Mouse (Mus musculus): ENCODE measurements around the gene Zbtb8b. TPM values are rescaled to one million over a fixed set of nuclear protein-coding genes. Genes with fewer than 3 reads are reported as not detected.

The Zbtb8b gene
- polyA plus RNA-seq, 1 experiment: not detected

- peak within 1 kb of the TSS; percentile 75 for H3K4me3 ChIP-seq (ENCODE audit: low read depth, low read length)
- H3K4me1 ChIP-seq (ENCODE audit: control insufficient read depth, insufficient read depth, insufficient read length, low read length): peaks cover 15% of the 10 kb centered on the region; the same call in 1 of the 2 replicates
- WGBS: 2% methylated on average over 65 of the region's 65 CpGs
- no peaks in the 10 kb centered on the region for H3K36me3 ChIP-seq (ENCODE audit: control insufficient read depth, insufficient read depth, low read length)
- TF ChIP-seq POLR2A (IDR thresholded peaks at IDR 0.05; ENCODE audit: low read depth, low read length) (peak; percentile 44; the same call in 1 of the 2 replicates), CTCF (IDR thresholded peaks at IDR 0.05; ENCODE audit: extremely low read depth, insufficient read length, insufficient replicate concordance, low read depth, low read length) (no peak)
- H3K27ac ChIP-seq (ENCODE audit: insufficient read depth, low read depth, low read length): peak within 1 kb of the TSS; percentile 70
- H3K27me3 ChIP-seq (ENCODE audit: control insufficient read depth, insufficient read depth, low read length): no peaks in the 10 kb centered on the region
Measured at GRCm38 (mm10) chr4:129377601-129378390, 62.9 kb downstream of the Zbtb8b start, which contains the start of gene Zbtb8a. Zbtb8a (minus strand) TSS chr4:129378116.

GRCm38 (mm10) chr4:129376961-129377545 is 63.6 kb downstream of the Zbtb8b start:
- H3K4me3 ChIP-seq (ENCODE audit: low read depth, low read length): peak overlapping the region; percentile 75
- no peaks in the 10 kb centered on the region for H3K27me3 ChIP-seq (ENCODE audit: control insufficient read depth, insufficient read depth, low read length)
- peaks cover 15% of the 10 kb centered on the region; the same call in 1 of the 2 replicates for H3K4me1 ChIP-seq (ENCODE audit: control insufficient read depth, insufficient read depth, insufficient read length, low read length)
- no peaks in the 10 kb centered on the region for H3K36me3 ChIP-seq (ENCODE audit: control insufficient read depth, insufficient read depth, low read length)
- H3K27ac ChIP-seq (ENCODE audit: insufficient read depth, low read depth, low read length): peak overlapping the region; percentile 70
- WGBS: 1% methylated on average over 65 of the region's 68 CpGs
- TF ChIP-seq POLR2A (IDR thresholded peaks at IDR 0.05; ENCODE audit: low read depth, low read length) (0 out of 2 replicates have a peak, but pooled peaks have one; percentile 15), CTCF (IDR thresholded peaks at IDR 0.05; ENCODE audit: extremely low read depth, insufficient read length, insufficient replicate concordance, low read depth, low read length) (no peak)

- Histone ChIP-seq H3K4me1 (ENCODE audit: control insufficient read depth, insufficient read depth, insufficient read length, low read length) (peaks cover 15% of the 10 kb centered on the region; the same call in 1 of the 2 replicates), H3K27ac (ENCODE audit: insufficient read depth, low read depth, low read length) (no peak overlapping the region), H3K27me3 (ENCODE audit: control insufficient read depth, insufficient read depth, low read length) (no peaks in the 10 kb centered on the region), H3K36me3 (ENCODE audit: control insufficient read depth, insufficient read depth, low read length) (no peaks in the 10 kb centered on the region), H3K4me3 (ENCODE audit: low read depth, low read length) (no peak overlapping the region)
- TF ChIP-seq CTCF (IDR thresholded peaks at IDR 0.05; ENCODE audit: extremely low read depth, insufficient read length, insufficient replicate concordance, low read depth, low read length): no peak
- TF ChIP-seq POLR2A (IDR thresholded peaks at IDR 0.05; ENCODE audit: low read depth, low read length): no peak
- WGBS: 40% methylated on average over 5 of the region's 5 CpGs
Measured at GRCm38 (mm10) chr4:129375821-129376220, 64.8 kb downstream of the Zbtb8b start.

Other genes with a start within 250 kb of the Zbtb8b start
- gene C77080, start 179.4 kb downstream of the Zbtb8b start, polyA plus RNA-seq (2012; rRNA removed): 102 and 267 TPM in 2 replicates
- 0.34 and 0.37 TPM in 2 replicates for gene Sync, start 153.2 kb downstream of the Zbtb8b start, polyA plus RNA-seq (2012; rRNA removed)
- 3.7 and 6.1 TPM in 2 replicates for gene Rbbp4, start 105.5 kb downstream of the Zbtb8b start, polyA plus RNA-seq (2012; rRNA removed)
- gene Zbtb8os, start 105.2 kb downstream of the Zbtb8b start, polyA plus RNA-seq (2012; rRNA removed): 5.4 and 9.6 TPM in 2 replicates
- 2.3 and 5.0 TPM in 2 replicates for gene Zbtb8a, start 62.7 kb downstream of the Zbtb8b start, polyA plus RNA-seq (2012; rRNA removed)
- gene Bsdc1, start 20.7 kb upstream of the Zbtb8b start, polyA plus RNA-seq (2012; rRNA removed): 13.9 and 24.5 TPM in 2 replicates
- not detected in 2 replicates for gene Tssk3, start 50.2 kb upstream of the Zbtb8b start, polyA plus RNA-seq (2012; rRNA removed)
- not detected in 2 replicates for gene Fam229a, start 50.3 kb upstream of the Zbtb8b start, polyA plus RNA-seq (2012; rRNA removed)
- 7.7 and 37.3 TPM in 2 replicates for gene Marcksl1, start 72.7 kb upstream of the Zbtb8b start, polyA plus RNA-seq (2012; rRNA removed)
- gene Hdac1, start 101.9 kb upstream of the Zbtb8b start, polyA plus RNA-seq (2012; rRNA removed): 13.7 and 31.1 TPM in 2 replicates
- gene Lck, start 132.8 kb upstream of the Zbtb8b start, polyA plus RNA-seq (2012; rRNA removed): 8.3 and 15.0 TPM in 2 replicates
- gene Fam167b, start 137.7 kb upstream of the Zbtb8b start, polyA plus RNA-seq (2012; rRNA removed): 0.65 and 1.3 TPM in 2 replicates
- 171 and 202 TPM in 2 replicates for gene Eif3i, start 159.8 kb upstream of the Zbtb8b start, polyA plus RNA-seq (2012; rRNA removed)
- 77.1 and 132 TPM in 2 replicates for gene Tmem234, start 159.8 kb upstream of the Zbtb8b start, polyA plus RNA-seq (2012; rRNA removed)
- 0.15 and 1.6 TPM in 2 replicates for gene Dcdc2b, start 173.4 kb upstream of the Zbtb8b start, polyA plus RNA-seq (2012; rRNA removed)
- 11.9 and 17.0 TPM in 2 replicates for gene Iqcc, start 178.2 kb upstream of the Zbtb8b start, polyA plus RNA-seq (2012; rRNA removed)
- 5.2 and 7.2 TPM in 2 replicates for gene Ccdc28b, start 183.1 kb upstream of the Zbtb8b start, polyA plus RNA-seq (2012; rRNA removed)
- 8.1 and 11.4 TPM in 2 replicates for gene Txlna, start 200.2 kb upstream of the Zbtb8b start, polyA plus RNA-seq (2012; rRNA removed)
- 8.5 and 10.9 TPM in 2 replicates for gene Kpna6, start 231.9 kb upstream of the Zbtb8b start, polyA plus RNA-seq (2012; rRNA removed)